Mouse (Mus musculus): ENCODE data around the gene Ttc9b. TPM values are rescaled to one million over a fixed set of nuclear protein-coding genes. Genes with fewer than 3 reads are reported as not detected.

The Ttc9b gene
- total RNA-seq, 1 experiment from 2014 or later: not detected

- peak; percentile 95 for ATAC-seq (replicated peaks; ENCODE audit: insufficient number of reproducible peaks, low FRiP score, low TSS enrichment, poor library complexity, severe bottlenecking)
These were observed 21.0 kb downstream of the Ttc9b start, which contains the start of gene Map3k10 for GRCm38 (mm10) chr7:27674522-27675221. Gene Map3k10 (minus strand): TSS chr7:27674598.

- no peak for ATAC-seq (replicated peaks; ENCODE audit: insufficient number of reproducible peaks, low FRiP score, low TSS enrichment, poor library complexity, severe bottlenecking)
These were observed 21.5 kb downstream of the Ttc9b start for GRCm38 (mm10) chr7:27675222-27675612.

DNA sequence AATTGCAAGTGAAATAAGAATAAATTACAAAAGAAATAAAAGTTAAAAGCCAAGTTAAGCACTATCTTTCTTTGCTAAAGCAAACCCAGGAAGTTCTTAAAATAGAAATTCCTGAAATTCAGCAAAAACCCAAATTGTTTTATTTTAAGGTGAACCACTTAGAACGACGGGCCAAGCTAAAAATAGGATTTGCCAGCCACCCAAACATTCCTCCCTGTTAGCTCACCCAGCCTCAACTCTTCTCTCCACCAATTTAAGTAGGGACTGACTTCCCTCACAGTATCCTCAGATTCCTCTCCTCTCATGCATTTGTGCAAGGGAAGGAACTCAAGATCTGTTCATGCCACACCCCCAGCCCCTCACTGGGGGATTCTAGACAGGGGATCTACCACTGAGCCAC, 29.5 kb downstream of the Ttc9b start:
- ATAC-seq (replicated peaks; ENCODE audit: insufficient number of reproducible peaks, low FRiP score, low TSS enrichment, poor library complexity, severe bottlenecking): no peak

- ATAC-seq (replicated peaks; ENCODE audit: insufficient number of reproducible peaks, low FRiP score, low TSS enrichment, poor library complexity, severe bottlenecking): no peak
These were observed 31.5 kb downstream of the Ttc9b start for GRCm38 (mm10) chr7:27685220-27685619.

GRCm38 (mm10) chr7:27685681-27686080, 32.0 kb downstream of the Ttc9b start:
- no peak for ATAC-seq (replicated peaks; ENCODE audit: insufficient number of reproducible peaks, low FRiP score, low TSS enrichment, poor library complexity, severe bottlenecking)

DNA sequence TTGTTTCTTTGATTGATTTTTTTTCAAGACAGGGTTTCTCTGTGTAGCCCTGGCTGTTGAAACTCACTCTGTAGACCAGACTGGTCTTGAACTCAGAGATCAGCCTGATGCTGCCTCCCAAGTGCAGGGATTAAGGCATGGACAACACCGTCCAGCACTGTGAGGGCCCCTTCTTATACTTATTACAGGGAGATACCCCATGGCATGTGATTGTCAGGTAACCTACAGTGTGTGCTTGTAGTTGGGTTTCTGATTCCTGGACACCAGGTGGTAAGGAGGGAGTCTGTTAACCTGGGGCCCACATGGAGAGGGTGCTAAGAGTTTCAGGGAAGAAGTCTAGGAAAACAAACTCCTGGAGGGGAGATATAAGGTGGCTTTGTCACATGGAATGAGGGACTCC, 33.3 kb downstream of the Ttc9b start:
- no peak for ATAC-seq (replicated peaks; ENCODE audit: insufficient number of reproducible peaks, low FRiP score, low TSS enrichment, poor library complexity, severe bottlenecking)

DNA sequence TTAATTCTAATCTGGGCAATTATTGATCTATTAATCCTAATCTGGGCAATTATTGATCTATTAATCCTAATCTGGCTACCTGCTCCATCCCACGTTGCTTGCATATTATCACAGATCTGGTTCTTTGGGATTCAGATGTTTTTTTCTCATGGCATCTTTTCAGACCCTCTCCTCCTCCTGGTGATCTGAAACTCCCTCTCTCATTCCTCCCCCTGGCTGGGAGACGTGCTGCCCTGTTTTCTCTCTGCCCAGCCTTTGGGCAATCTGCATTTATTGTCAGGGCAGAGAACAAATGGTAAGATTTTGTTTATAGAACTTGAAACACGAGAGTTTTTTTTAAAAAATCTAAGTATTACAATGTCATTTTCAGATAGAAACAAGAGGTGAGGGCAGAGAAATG, 34.1 kb downstream of the Ttc9b start:
- no peak for ATAC-seq (replicated peaks; ENCODE audit: insufficient number of reproducible peaks, low FRiP score, low TSS enrichment, poor library complexity, severe bottlenecking)

- no peak for ATAC-seq (replicated peaks; ENCODE audit: insufficient number of reproducible peaks, low FRiP score, low TSS enrichment, poor library complexity, severe bottlenecking)
These were observed 34.6 kb downstream of the Ttc9b start for GRCm38 (mm10) chr7:27688246-27688788.

- peak; percentile 97 for ATAC-seq (replicated peaks; ENCODE audit: insufficient number of reproducible peaks, low FRiP score, low TSS enrichment, poor library complexity, severe bottlenecking)
These were observed 35.3 kb downstream of the Ttc9b start, which contains the start of gene Zfp607b for GRCm38 (mm10) chr7:27688815-27689612. Gene Zfp607b (plus strand): TSS chr7:27689340.

GRCm38 (mm10) chr7:27691076-27691475, 37.4 kb downstream of the Ttc9b start:
- no peak for ATAC-seq (replicated peaks; ENCODE audit: insufficient number of reproducible peaks, low FRiP score, low TSS enrichment, poor library complexity, severe bottlenecking)

DNA sequence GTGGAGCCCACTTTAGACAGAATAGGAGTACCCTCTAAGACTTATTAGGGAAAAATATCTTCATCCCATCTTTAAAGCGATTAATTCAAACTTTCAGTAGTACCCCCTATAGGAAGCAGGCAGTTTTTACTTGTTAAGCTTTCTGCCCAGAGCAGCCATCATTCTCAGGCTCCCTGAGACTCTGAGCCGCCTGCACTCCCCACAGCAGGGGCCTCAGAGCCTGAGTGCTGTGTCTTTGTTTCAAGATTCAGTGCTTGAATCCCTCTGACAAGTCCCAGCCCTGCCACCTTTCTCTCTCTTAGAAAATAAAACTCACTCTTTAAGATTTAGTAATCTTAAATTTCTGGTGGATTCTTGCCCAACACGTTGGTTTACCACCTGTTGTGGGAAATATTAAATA, 43.0 kb downstream of the Ttc9b start:
- no peak for ATAC-seq (replicated peaks; ENCODE audit: insufficient number of reproducible peaks, low FRiP score, low TSS enrichment, poor library complexity, severe bottlenecking)

Other genes starting within 250 kb of the Ttc9b start
- gene Sptbn4, start 206.2 kb upstream of the Ttc9b start, total RNA-seq (2017): not detected in 3 replicates
- 20.7 to 49.1 TPM (median 37.2 TPM) in 3 replicates for gene Blvrb, start 205.9 kb upstream of the Ttc9b start, total RNA-seq (2017)
- gene Sertad3, start 180.1 kb upstream of the Ttc9b start, total RNA-seq (2017): 14.3 to 26.8 TPM (median 14.9 TPM) in 3 replicates
- 14.4 to 44.5 TPM (median 30.3 TPM) in 3 replicates for gene Sertad1, start 167.0 kb upstream of the Ttc9b start, total RNA-seq (2017)
- gene Prx, start 154.6 kb upstream of the Ttc9b start, total RNA-seq (2017): 0.19 to 0.53 TPM (median 0.38 TPM) in 3 replicates
- gene Hipk4, start 130.6 kb upstream of the Ttc9b start, total RNA-seq (2017): not detected in 3 replicates
- gene Pld3, start 100.7 kb upstream of the Ttc9b start, total RNA-seq (2017): 13.7 to 42.8 TPM (median 31.8 TPM) in 3 replicates
- 3.6 to 29.0 TPM (median 10.5 TPM) in 3 replicates for gene 2310022A10Rik, start 100.7 kb upstream of the Ttc9b start, total RNA-seq (2017)
- 77.2 to 150 TPM (median 108 TPM) in 3 replicates for gene Akt2, start 62.4 kb upstream of the Ttc9b start, total RNA-seq (2017)
- gene Map3k10, start 20.7 kb downstream of the Ttc9b start, total RNA-seq (2017): 3.2 to 18.5 TPM (median 4.4 TPM) in 3 replicates
- gene Zfp607b, start 35.4 kb downstream of the Ttc9b start, total RNA-seq (2017): 0.58 to 1.4 TPM in 2 of 3 replicates, not detected in the other
- gene Zfp60, start 77.5 kb downstream of the Ttc9b start, total RNA-seq (2017): 5.2 to 9.4 TPM (median 7.4 TPM) in 3 replicates
- gene Zfp626, start 153.3 kb downstream of the Ttc9b start, total RNA-seq (2017): 5.9 to 14.7 TPM (median 14.1 TPM) in 3 replicates
- gene Zfp59, start 184.7 kb downstream of the Ttc9b start, total RNA-seq (2017): 2.5 to 8.0 TPM (median 5.8 TPM) in 3 replicates
- gene Zfp607a, start 203.6 kb downstream of the Ttc9b start, total RNA-seq (2017): 9.2 to 22.9 TPM (median 10.5 TPM) in 3 replicates